Mouse (Mus musculus): Measurements from ENCODE around the gene Elovl6. TPM values are rescaled to one million over a fixed set of nuclear protein-coding genes. Genes with fewer than 3 reads are reported as not detected.

Elovl6 gene
- polyA plus RNA-seq, 1 experiment from 2014 or later = 33.4 TPM

DNA sequence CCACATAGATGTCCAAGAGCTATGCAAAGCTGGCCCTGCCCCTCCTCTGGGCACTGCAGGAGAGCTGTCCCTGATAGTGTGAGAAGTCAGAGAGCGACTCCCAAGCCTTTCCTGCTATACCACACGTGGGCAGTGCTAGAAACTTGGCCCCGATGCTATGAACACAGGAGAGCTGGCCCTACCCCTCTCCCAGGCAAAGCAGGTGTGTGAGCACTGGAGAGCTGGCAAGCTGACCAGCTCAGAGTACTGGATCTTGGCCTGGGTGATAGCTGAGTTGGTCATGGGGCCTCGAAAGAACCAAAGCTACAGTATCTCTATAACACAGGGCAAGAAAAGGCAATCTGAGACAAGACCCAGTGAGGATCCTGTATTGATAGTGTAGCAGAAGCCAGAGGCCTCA is 124.4 kb downstream of the Elovl6 start:
- Histone ChIP-seq H3K4me1 (no peaks in the 10 kb centered on the region), H3K9ac (no peak overlapping the region), H3K4me2 (replicated peaks) (no peak overlapping the region), H3K4me3 (no peak overlapping the region), H3K9me3 (no peaks in the 10 kb centered on the region), H3K36me3 (no peaks in the 10 kb centered on the region), H3K27ac (no peak overlapping the region), H3K27me3 (replicated peaks) (no peaks in the 10 kb centered on the region)
- WGBS = 82% methylated on average over 4 of the region's 4 CpGs
- ATAC-seq (ENCODE audit: low FRiP score, low read depth) = no peak

DNA sequence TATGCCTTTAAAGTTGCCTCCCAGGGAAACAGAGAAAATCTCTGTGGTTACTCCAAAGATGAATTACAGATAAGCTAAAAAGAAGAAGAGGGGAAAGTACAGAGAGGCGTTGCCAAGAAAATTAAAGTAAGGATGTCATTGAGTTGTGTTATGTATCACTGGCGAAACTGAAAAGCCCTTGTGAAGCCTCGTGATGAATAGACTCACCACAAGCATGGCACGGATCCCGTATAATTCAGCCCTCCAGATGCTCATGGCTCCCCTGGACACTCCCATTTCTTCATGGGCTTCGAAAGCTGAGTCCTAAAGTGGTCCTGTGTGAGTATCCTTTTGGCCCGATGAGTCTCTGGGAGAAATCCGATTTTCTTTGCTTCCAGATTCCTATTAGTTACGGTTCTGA is 125.1 kb downstream of the Elovl6 start:
- Histone ChIP-seq H3K9me3 (no peaks in the 10 kb centered on the region), H3K9ac (no peak overlapping the region), H3K36me3 (no peaks in the 10 kb centered on the region), H3K27ac (no peak overlapping the region), H3K4me2 (replicated peaks) (no peak overlapping the region), H3K4me1 (no peaks in the 10 kb centered on the region), H3K4me3 (no peak overlapping the region), H3K27me3 (replicated peaks) (no peaks in the 10 kb centered on the region)
- WGBS = 89% methylated on average over 9 of the region's 9 CpGs
- ATAC-seq (ENCODE audit: low FRiP score, low read depth) = no peak

DNA sequence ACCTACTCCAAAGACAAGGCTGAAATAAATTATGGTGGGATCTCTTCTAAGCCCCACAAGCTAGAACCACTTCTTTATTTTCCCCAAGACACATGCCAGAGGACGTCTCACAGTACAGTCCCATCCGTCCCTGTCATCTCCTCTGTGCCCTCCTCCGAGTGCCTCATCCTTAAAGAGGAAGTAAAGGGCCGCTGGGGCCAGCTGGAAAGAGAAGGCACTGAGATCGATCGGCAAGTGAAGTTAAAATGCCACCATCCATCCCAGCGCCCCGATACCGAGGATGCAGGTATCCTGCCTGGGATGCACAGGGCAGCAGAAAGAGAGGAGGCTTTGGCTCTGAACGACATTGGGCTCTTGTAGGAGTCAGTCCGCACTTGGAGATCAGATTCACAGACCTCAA is 125.6 kb downstream of the Elovl6 start:
- Histone ChIP-seq H3K27me3 (replicated peaks) (no peaks in the 10 kb centered on the region), H3K36me3 (no peaks in the 10 kb centered on the region), H3K4me2 (replicated peaks) (no peak overlapping the region), H3K9me3 (no peaks in the 10 kb centered on the region), H3K4me1 (no peaks in the 10 kb centered on the region), H3K4me3 (no peak overlapping the region), H3K27ac (no peak overlapping the region), H3K9ac (no peak overlapping the region)
- WGBS = 83% methylated on average over 11 of the region's 11 CpGs
- ATAC-seq (ENCODE audit: low FRiP score, low read depth) = no peak

DNA sequence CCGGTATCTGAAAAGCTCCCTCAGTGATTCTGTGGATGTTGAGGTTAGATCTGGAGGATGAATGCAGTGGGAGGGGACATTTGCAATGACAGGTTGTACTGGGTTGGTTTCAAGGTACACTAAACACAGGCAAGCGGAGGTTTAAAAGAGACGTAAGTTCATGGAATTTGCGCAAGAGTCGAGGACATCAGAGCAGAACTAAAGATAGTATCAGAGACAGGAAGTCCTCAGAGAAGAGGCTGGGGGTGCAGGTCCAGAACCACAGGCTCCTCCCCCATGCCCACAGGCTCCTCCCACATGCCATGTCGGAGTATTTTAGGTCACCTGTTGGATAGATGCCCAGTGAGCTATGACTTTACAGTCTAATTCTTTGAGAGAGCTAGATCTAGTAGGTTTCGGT is 126.6 kb downstream of the Elovl6 start:
- no peak overlapping the region for H3K9ac ChIP-seq
- no peaks in the 10 kb centered on the region for H3K4me1 ChIP-seq
- ATAC-seq (ENCODE audit: low FRiP score, low read depth) = no peak
- H3K27ac ChIP-seq = no peak overlapping the region
- no peaks in the 10 kb centered on the region for H3K36me3 ChIP-seq
- WGBS = 93% methylated on average over 7 of the region's 7 CpGs
- H3K4me3 ChIP-seq = no peak overlapping the region
- no peaks in the 10 kb centered on the region for H3K9me3 ChIP-seq
- H3K4me2 ChIP-seq (replicated peaks) = no peak overlapping the region
- H3K27me3 ChIP-seq (replicated peaks) = no peaks in the 10 kb centered on the region

DNA sequence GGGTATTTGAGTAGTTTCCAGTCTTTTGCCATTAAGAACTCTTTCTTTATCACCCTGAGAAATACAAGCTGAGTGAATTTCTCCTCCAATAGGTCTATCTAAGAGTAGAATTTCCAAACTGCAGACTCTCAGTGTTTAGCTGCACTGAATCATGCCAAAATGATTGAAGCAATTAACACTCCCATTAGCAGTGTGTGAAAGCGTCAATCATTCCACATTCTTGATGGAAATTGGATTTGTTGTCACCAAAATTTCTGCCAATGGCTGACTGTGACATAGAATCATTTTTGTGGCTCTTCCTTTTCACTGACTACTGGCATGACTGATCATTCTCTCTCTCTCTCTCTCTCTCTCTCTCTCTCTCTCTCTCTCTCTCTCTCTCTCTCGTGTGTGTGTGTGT is 131.8 kb downstream of the Elovl6 start:
- Histone ChIP-seq H3K27ac (no peak overlapping the region), H3K27me3 (replicated peaks) (no peaks in the 10 kb centered on the region), H3K4me3 (no peak overlapping the region), H3K4me2 (replicated peaks) (no peak overlapping the region), H3K4me1 (no peaks in the 10 kb centered on the region), H3K9ac (no peak overlapping the region), H3K9me3 (no peaks in the 10 kb centered on the region), H3K36me3 (no peaks in the 10 kb centered on the region)
- 73% methylated on average over 2 of the region's 2 CpGs for WGBS
- no peak for ATAC-seq (ENCODE audit: low FRiP score, low read depth)

DNA sequence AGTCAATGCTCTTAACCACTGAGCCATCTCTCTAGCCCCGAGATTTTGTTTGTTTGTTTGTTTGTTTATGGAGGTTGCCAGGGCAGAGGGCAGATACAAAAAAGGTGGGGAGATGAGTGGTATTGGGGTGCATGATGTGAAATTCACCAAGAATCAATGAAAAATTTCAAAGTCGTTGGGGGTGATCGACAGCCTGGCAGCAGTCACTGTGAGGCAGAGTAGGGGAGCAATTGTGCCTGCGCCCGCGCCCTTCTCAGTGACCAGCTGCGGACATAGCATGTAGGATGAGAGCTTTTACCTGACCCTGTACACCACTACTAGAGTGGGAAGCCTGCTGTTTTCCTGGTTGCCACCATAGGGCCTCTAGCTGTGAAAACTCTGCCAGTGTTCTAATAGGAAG is 143.8 kb downstream of the Elovl6 start:
- Histone ChIP-seq H3K27me3 (replicated peaks) (no peaks in the 10 kb centered on the region), H3K9me3 (no peaks in the 10 kb centered on the region), H3K4me2 (replicated peaks) (no peak overlapping the region), H3K4me1 (no peaks in the 10 kb centered on the region), H3K9ac (no peak overlapping the region), H3K36me3 (no peaks in the 10 kb centered on the region), H3K4me3 (no peak overlapping the region), H3K27ac (no peak overlapping the region)
- ATAC-seq (ENCODE audit: low FRiP score, low read depth) = no peak
- 96% methylated on average over 7 of the region's 7 CpGs for WGBS

DNA sequence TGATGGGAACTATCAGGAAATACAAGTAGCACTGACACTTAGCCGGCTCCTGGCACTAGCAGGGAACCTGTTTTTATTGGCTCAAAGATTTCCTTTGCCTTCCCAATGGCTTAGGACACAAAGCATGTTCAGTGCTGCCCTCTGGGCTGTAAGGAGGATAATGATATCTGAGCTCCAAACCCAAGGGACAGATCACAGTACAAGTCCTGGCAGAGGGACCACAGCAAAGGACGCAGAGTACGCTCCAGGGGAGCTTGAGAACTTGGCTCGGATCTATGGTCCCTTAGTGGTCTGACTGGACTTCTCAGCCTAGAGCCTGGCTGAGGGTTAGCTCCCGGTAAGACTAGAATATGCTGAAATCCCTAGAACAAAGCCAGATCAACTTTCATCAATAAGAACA is 148.1 kb downstream of the Elovl6 start:
- no peak overlapping the region for H3K4me3 ChIP-seq
- H3K9me3 ChIP-seq = no peaks in the 10 kb centered on the region
- no peak overlapping the region for H3K27ac ChIP-seq
- H3K4me2 ChIP-seq (replicated peaks) = no peak overlapping the region
- H3K36me3 ChIP-seq = no peaks in the 10 kb centered on the region
- ATAC-seq (ENCODE audit: low FRiP score, low read depth) = no peak
- no peaks in the 10 kb centered on the region for H3K27me3 ChIP-seq (replicated peaks)
- 73% methylated on average over 5 of the region's 5 CpGs for WGBS
- H3K9ac ChIP-seq = no peak overlapping the region
- no peaks in the 10 kb centered on the region for H3K4me1 ChIP-seq

DNA sequence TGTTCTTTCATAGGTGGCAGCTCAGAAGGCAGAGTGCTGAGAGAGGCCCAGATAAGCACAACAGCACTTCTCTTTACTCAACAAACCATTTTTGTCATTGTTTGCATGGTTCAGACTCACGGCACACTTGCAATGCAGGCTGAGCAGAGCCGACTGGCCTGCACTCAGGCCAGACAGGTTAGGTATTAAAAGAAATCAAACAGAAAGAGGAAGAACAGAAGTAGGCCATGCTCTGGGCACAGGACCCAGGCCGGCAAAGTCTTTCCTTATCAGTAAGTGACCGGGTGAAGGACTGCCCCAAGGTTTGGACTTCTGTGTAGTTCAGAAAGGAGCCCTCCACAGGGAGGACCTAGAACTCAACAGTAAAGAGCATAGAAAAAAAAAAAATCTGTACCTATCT is 149.7 kb downstream of the Elovl6 start:
- H3K36me3 ChIP-seq = no peaks in the 10 kb centered on the region
- H3K4me2 ChIP-seq (replicated peaks) = no peak overlapping the region
- no peaks in the 10 kb centered on the region for H3K9me3 ChIP-seq
- no peak overlapping the region for H3K27ac ChIP-seq
- ATAC-seq (ENCODE audit: low FRiP score, low read depth) = no peak
- no peaks in the 10 kb centered on the region for H3K27me3 ChIP-seq (replicated peaks)
- WGBS = 93% methylated on average over 4 of the region's 4 CpGs
- no peak overlapping the region for H3K4me3 ChIP-seq
- H3K4me1 ChIP-seq = no peaks in the 10 kb centered on the region
- no peak overlapping the region for H3K9ac ChIP-seq

DNA sequence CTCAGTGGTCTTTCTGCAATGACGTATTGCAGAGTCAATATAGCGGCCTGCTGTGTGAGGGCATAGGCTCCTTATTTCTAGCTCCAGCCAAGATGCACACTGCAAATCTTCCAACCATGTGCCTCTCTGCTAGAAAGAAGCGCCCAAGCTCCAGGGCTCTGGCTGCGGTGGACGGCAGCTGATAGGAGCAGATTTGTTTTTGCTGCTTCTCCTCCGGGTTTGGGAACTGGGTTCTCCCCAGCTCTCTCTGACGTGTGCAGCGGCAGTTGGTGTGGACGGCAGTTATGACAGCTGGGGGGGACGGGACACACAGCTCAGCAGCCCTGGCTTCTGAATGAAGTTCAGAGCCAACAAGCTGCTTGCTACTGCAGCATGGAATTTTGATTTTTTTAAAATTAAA is 150.2 kb downstream of the Elovl6 start:
- no peak overlapping the region for H3K4me3 ChIP-seq
- no peak overlapping the region for H3K4me2 ChIP-seq (replicated peaks)
- no peaks in the 10 kb centered on the region for H3K36me3 ChIP-seq
- no peaks in the 10 kb centered on the region for H3K4me1 ChIP-seq
- no peaks in the 10 kb centered on the region for H3K9me3 ChIP-seq
- H3K27ac ChIP-seq = no peak overlapping the region
- H3K9ac ChIP-seq = no peak overlapping the region
- 76% methylated on average over 10 of the region's 10 CpGs for WGBS
- no peak for ATAC-seq (ENCODE audit: low FRiP score, low read depth)
- no peaks in the 10 kb centered on the region for H3K27me3 ChIP-seq (replicated peaks)

DNA sequence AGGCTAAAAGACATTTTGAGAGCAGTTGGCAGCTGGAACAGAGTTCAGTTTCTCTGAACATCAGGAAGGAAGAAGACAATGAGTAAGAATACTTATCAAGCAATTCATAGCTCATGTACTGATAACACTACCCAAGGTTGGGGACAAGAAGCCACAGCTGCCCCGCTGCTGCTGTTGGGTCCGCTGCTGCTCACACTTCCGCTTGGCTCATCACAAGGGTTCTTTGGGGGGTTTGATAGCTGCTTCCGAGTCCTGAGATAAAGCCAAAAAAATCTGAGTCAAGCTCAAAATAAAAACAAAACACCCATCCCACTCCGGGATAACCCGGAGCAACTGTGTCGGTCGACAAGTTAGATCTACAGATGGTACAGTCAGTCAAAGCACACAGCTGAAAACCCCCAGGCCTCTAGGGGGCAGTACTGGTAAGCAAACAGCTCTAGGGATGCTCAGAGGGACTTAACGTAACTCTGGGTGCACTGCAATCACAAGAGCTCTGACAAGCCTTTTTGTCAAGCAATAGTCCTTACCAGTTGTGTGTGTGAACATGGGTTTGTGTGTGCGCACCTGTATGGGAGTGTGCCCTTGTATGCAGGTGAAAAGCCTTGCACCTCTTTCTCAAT is 151.0 kb downstream of the Elovl6 start:
- H3K9me3 ChIP-seq = no peaks in the 10 kb centered on the region
- no peaks in the 10 kb centered on the region for H3K27me3 ChIP-seq (replicated peaks)
- no peak overlapping the region for H3K4me3 ChIP-seq
- no peaks in the 10 kb centered on the region for H3K4me1 ChIP-seq
- no peak for ATAC-seq (ENCODE audit: low FRiP score, low read depth)
- H3K9ac ChIP-seq = no peak overlapping the region
- 93% methylated on average over 10 of the region's 10 CpGs for WGBS
- H3K36me3 ChIP-seq = no peaks in the 10 kb centered on the region
- H3K4me2 ChIP-seq (replicated peaks) = no peak overlapping the region
- no peak overlapping the region for H3K27ac ChIP-seq

DNA sequence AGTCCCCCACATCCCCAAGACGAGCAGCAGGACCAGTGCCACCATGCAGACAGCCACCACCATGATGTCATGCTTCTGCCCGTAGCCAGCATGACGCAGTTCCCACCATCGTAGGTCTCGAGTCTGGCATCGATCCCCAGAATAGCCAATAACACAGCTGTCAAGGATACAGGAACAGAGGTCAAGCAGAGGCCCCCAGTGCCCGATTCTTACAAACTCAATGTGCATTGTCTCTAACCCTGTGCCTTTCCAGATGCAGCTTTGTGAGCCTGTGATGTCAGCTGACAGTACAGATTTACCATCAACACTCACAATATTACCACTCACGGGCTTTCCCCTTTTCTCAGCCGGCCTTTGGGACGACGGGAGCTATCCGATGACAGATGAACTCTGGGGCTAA is 154.0 kb downstream of the Elovl6 start:
- ATAC-seq (ENCODE audit: low FRiP score, low read depth) = no peak
- no peaks in the 10 kb centered on the region for H3K36me3 ChIP-seq
- H3K27me3 ChIP-seq (replicated peaks) = no peaks in the 10 kb centered on the region
- no peaks in the 10 kb centered on the region for H3K4me1 ChIP-seq
- 80% methylated on average over 12 of the region's 12 CpGs for WGBS
- H3K4me3 ChIP-seq = no peak overlapping the region
- H3K9ac ChIP-seq = no peak overlapping the region
- H3K27ac ChIP-seq = no peak overlapping the region
- no peak overlapping the region for H3K4me2 ChIP-seq (replicated peaks)
- no peaks in the 10 kb centered on the region for H3K9me3 ChIP-seq

DNA sequence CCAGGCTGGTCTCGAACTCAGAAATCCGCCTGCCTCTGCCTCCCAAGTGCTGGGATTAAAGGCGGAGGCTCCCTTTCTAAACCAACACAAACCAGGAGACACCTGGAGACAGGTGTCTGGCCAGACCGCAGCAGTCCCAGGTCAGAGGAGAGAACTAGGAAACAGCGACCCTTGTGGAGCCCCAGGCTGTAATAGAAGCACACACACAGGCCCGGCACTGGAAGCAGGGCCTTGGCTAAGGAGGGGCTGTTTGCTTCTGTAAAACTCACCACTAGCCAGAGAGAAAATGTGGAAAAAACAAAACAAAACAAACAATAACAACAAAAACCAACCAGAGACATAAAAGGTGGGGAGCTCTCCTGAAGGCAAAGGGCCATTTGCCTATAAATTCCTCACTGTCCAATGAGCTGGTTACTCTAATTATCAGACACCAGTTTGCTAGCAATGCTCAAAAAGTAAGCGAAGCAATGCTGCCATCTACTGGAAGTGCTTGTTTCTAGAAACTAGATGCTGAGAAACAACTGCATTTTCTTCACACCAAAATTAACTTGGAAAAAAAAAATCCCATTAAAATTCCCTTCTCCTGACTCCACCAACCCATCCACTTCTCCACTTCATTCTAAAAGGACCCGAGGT is 154.7 kb downstream of the Elovl6 start:
- ATAC-seq (ENCODE audit: low FRiP score, low read depth) = peak; percentile 59
- no peaks in the 10 kb centered on the region for H3K36me3 ChIP-seq

DNA sequence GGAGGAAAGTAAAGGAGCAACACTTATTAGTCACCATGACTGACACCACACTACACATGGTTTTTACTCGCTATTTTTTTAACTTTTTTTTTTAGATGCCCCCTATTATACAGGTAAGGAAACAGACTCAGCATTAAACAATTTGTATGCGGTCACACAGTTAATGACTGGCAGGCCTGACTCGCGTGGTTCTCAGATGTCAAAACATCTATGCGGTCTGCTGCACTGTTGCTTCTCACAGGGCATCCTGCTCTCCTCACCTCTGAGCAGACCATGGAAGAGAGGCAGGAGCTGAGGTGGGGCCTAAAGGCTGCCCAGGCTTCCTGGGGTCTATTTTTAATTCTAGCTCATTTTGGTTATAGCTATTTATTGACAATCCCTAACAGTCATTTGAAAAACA is 155.3 kb downstream of the Elovl6 start:
- no peaks in the 10 kb centered on the region for H3K36me3 ChIP-seq
- H3K9me3 ChIP-seq = no peaks in the 10 kb centered on the region
- WGBS = 74% methylated on average over 5 of the region's 5 CpGs
- H3K27ac ChIP-seq = no peak overlapping the region
- ATAC-seq (ENCODE audit: low FRiP score, low read depth) = no peak
- no peaks in the 10 kb centered on the region for H3K27me3 ChIP-seq (replicated peaks)
- H3K9ac ChIP-seq = no peak overlapping the region
- H3K4me2 ChIP-seq (replicated peaks) = no peak overlapping the region
- H3K4me3 ChIP-seq = no peak overlapping the region
- H3K4me1 ChIP-seq = no peaks in the 10 kb centered on the region

More for the DNA sequence above, 154.7 kb downstream of the Elovl6 start:
- 57% methylated on average over 8 of the region's 8 CpGs for WGBS
- Histone ChIP-seq H3K27ac (no peak overlapping the region), H3K4me2 (replicated peaks) (no peak overlapping the region), H3K27me3 (replicated peaks) (no peaks in the 10 kb centered on the region), H3K9me3 (no peaks in the 10 kb centered on the region), H3K4me1 (no peaks in the 10 kb centered on the region), H3K4me3 (no peak overlapping the region), H3K9ac (no peak overlapping the region)

All from neural tube, embryonic 12.5 days (tissue).